Mouse (Mus musculus) lung, adult 2 months (tissue): ENCODE results near the gene Aurkaip1.

Experiments used
- CTCF ChIP-seq: fragments of 200-500 bp; IDR thresholded peaks from 2 replicates; pipeline ENCODE4 v1.5.1; 2011; ENCODE audit warnings: mild to moderate bottlenecking, low read length, control low read depth; ENCODE audit not compliant: insufficient read depth
- POLR2A ChIP-seq: fragments of 200-500 bp; IDR thresholded peaks from 2 replicates; pipeline ENCODE4 v1.6.1; 2011; ENCODE audit warnings: low read depth, mild to moderate bottlenecking, control low read depth, low read length, borderline replicate concordance; ENCODE audit errors: extremely low read depth

DNA sequence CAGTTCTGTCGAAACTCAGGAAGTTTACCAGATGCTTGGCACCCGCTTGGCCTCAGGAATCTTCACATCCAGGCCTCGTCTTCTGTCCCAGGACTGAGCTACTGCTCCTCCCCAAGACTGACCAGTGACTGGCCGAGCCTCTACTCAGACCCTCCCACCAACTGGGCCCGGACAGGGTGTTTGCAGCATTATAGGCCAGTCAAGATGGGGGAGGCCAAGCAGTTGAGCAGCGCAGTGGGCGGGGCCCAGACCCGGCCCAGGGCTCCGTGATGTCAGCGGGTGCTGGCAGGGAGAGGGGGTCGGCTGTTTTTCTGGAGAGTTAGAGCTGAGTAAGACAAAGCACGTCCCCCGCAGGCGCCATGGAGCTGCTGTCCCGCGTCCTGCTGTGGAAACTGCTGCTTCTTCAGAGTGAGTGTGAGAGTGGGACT, 8.4 kb downstream of the Aurkaip1 start, which contains the start of gene Mxra8:
- TF ChIP-seq POLR2A (peak; percentile 67; the same call in 1 of the 2 replicates), CTCF (no peak)
